Mouse (Mus musculus): ENCODE results near the gene Tcte2. TPM values are rescaled to one million over a fixed set of nuclear protein-coding genes. Genes with fewer than 3 reads are reported as not detected.
"Not testable (repeated sequence)": the region's sequence is repeated elsewhere in the genome, so short reads cannot be mapped to it uniquely, and the experiment has no call there.

The Tcte2 gene
- polyA plus RNA-seq, 1 experiment: 12.1 TPM

DNA sequence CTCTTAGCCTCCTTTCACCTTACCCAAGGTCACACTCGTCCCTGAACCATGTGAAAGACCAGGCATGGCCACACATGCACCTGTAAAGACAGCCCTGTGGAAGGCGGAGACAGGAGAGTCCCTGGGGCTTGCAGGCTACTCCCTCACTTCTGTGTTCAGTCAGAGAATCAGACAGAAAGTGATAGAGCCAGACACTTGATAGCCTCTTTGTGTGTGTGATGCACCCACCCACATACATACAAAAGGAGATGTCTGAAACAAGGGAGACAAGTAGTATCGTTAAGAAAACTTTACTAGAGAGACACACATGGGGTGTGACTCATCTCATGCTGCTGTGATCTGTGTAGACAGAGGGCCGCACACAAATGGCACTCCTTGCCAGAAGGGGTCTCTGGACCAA is 81.3 kb downstream of the Tcte2 start:
- 61% methylated on average over 4 of the region's 4 CpGs for WGBS
- H3K4me3 ChIP-seq (replicated peaks; ENCODE audit: insufficient read depth, low read depth, low read length): no peak overlapping the region
- TF ChIP-seq CTCF (IDR thresholded peaks at IDR 0.05; ENCODE audit: borderline replicate concordance, insufficient read depth, low read depth, low read length) (no peak), POLR2A (IDR thresholded peaks at IDR 0.05; ENCODE audit: borderline replicate concordance, insufficient read depth, low read length) (no peak)
- peaks cover 17% of the 10 kb centered on the region for H3K4me1 ChIP-seq (ENCODE audit: control insufficient read depth, insufficient read depth, low read length)
- H3K27ac ChIP-seq (ENCODE audit: insufficient read depth, low read length): no peak overlapping the region
- no peaks in the 10 kb centered on the region for H3K27me3 ChIP-seq (ENCODE audit: control insufficient read depth, insufficient read depth, low read length)
- DNase-seq: no peak

DNA sequence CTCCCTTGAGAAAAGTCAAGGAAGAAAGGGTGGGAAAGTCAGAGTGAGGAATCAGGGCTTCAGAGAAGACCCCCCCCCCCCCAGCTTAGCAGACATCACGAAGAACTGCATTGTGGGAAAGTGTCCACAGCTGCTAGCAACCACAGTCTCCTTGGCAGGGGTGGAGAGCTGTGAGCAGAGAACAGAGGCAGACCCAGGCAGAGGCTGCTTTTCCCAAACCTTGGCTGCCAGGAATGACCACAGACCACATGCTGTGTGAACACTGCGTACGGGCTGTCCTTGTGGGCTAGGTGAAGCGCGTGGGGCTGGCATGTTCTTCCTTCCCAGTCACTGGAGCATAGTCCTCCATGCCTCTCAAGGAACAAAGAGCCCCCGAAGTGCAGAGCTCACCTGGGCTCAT is 81.9 kb downstream of the Tcte2 start:
- peaks cover 17% of the 10 kb centered on the region for H3K4me1 ChIP-seq (ENCODE audit: control insufficient read depth, insufficient read depth, low read length)
- H3K27ac ChIP-seq (ENCODE audit: insufficient read depth, low read length): no peak overlapping the region
- 23% methylated on average over 6 of the region's 6 CpGs for WGBS
- no peak overlapping the region for H3K4me3 ChIP-seq (replicated peaks; ENCODE audit: insufficient read depth, low read depth, low read length)
- H3K27me3 ChIP-seq (ENCODE audit: control insufficient read depth, insufficient read depth, low read length): no peaks in the 10 kb centered on the region
- DNase-seq: peak in 1 of 2 experiments; percentile 27
- no peak for TF ChIP-seq POLR2A (IDR thresholded peaks at IDR 0.05; ENCODE audit: borderline replicate concordance, insufficient read depth, low read length)
- no peak for TF ChIP-seq CTCF (IDR thresholded peaks at IDR 0.05; ENCODE audit: borderline replicate concordance, insufficient read depth, low read depth, low read length)

DNA sequence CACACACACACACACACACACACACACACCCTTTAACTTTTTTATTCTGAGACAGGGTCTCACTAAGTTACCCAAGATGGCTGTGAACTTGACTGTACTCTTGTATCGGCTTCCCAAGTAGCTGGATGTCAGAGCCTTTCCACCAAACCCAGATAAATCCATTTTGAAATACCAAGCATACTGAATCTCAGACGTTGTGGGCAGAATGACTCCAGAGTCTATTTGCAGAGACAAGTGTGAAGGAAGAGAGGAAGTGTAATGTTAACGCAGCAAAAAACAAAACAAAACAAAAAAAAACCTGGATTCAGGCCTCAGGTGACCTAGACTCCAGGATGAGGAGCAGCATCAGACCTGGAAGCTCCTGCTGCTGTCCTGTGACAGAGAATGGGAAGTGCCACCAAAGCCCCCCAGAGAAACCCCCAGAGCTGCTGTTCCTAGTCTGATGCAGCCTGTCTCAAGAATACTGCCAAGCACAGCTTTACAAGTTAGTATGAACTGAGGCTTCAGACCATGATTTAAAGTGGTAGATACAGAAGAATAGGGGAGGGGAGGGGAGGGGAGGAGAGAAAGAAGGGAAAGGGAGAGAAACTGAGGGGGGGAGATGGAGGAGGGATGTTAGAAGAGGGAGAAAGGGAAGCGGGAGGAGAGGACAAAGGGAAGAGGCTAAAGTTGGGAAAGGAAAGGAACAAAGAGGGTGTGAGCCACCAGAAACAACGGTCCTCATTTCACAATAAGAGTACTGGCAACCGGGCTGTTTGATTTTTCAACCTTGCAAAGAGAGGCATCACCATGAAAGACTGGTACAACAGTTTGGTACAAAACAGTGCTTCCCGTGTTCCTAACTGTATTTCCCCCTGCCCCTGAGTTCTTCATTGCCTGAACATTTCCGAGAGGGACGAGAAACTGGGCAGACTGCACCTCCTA is 84.1 kb downstream of the Tcte2 start:
- 55% methylated on average over 9 of the region's 9 CpGs for WGBS

DNA sequence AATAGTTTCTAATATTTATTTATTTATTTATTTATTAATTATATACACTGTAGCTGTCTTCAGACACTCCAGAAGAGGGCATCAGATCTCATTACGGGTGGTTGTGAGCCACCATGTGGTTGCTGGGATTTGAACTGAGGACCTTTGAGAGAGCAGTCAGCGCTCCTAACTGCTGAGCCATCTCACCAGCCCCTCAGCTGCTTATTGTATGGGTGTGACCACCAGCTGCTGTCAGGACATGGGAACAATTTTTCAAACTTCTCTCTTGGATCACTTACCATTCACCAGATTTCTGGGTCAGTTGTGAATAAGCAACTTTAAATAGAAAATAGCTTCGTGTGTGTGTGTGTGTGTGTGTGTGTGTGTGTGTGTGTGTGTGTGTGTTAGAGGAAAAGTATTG is 85.5 kb downstream of the Tcte2 start:
- H3K27ac ChIP-seq (ENCODE audit: insufficient read depth, low read length); H3K4me3 ChIP-seq (replicated peaks; ENCODE audit: insufficient read depth, low read depth, low read length); DNase-seq; H3K27me3 ChIP-seq (ENCODE audit: control insufficient read depth, insufficient read depth, low read length); H3K4me1 ChIP-seq (ENCODE audit: control insufficient read depth, insufficient read depth, low read length): not testable (repeated sequence)
- 89% methylated on average over 3 of the region's 3 CpGs for WGBS

More for the DNA sequence above, 84.1 kb downstream of the Tcte2 start:
- Histone ChIP-seq H3K4me3 (replicated peaks; ENCODE audit: insufficient read depth, low read depth, low read length) (no peak overlapping the region), H3K4me1 (ENCODE audit: control insufficient read depth, insufficient read depth, low read length) (peaks cover 12% of the 10 kb centered on the region), H3K27me3 (ENCODE audit: control insufficient read depth, insufficient read depth, low read length) (no peaks in the 10 kb centered on the region), H3K27ac (ENCODE audit: insufficient read depth, low read length) (no peak overlapping the region)
- DNase-seq: no peak
- no peak for TF ChIP-seq POLR2A (IDR thresholded peaks at IDR 0.05; ENCODE audit: borderline replicate concordance, insufficient read depth, low read length)
- TF ChIP-seq CTCF (IDR thresholded peaks at IDR 0.05; ENCODE audit: borderline replicate concordance, insufficient read depth, low read depth, low read length): no peak

DNA sequence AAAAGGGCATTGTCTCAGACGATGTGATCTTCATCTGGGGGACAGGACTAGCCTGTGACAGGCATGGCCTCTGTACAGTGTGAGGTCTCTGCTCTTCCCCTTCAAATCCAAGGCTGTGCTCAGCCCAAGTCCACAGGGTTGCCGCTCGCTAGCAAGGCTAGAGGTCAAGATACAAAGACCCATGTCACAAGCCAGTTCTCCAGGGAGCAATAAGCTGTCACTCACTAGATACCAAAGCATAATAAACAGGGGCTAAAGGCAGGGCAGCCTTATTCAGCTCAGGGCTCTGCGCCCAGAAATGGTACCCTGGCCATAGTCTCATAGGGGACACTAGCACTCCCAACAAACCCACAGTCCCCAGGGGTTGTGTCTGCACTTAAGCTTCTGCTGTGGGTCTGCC is 86.0 kb downstream of the Tcte2 start:
- peaks cover 7% of the 10 kb centered on the region for H3K4me1 ChIP-seq (ENCODE audit: control insufficient read depth, insufficient read depth, low read length)
- H3K27me3 ChIP-seq (ENCODE audit: control insufficient read depth, insufficient read depth, low read length): no peaks in the 10 kb centered on the region
- 75% methylated on average over 4 of the region's 4 CpGs for WGBS
- no peak for DNase-seq
- H3K27ac ChIP-seq (ENCODE audit: insufficient read depth, low read length): no peak overlapping the region
- H3K4me3 ChIP-seq (replicated peaks; ENCODE audit: insufficient read depth, low read depth, low read length): no peak overlapping the region
- TF ChIP-seq POLR2A (IDR thresholded peaks at IDR 0.05; ENCODE audit: borderline replicate concordance, insufficient read depth, low read length) (no peak), CTCF (IDR thresholded peaks at IDR 0.05; ENCODE audit: borderline replicate concordance, insufficient read depth, low read depth, low read length) (no peak)

DNA sequence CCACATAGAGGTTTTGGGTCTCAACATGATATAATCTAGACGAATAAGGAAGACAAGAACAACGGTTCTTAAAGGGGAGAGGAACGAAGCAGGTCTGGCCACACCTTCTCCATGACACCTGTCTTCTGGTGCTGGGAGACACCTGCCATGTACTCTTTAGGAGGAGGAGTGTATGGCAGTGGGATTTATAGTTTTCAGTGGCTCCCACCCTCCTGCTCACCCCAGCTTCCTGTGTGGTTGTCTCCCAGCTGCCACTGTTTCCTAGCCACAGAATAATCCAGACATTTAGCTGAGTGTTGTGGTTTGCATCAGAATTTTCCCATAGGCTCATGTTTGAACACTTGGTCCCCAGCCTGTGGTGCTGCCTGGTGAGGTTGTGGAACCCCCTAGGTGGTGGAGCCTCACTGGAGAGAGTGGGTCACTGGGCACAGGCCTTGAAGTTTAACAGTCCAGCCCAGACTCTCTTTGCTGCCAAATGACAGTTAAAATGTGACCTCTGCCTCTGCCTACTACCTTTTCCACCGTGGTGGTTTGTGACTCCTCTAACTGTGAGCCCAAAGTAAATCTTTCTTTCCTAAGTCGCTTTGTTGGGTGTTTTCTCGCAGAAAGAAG is 86.8 kb downstream of the Tcte2 start:
- no peaks in the 10 kb centered on the region for H3K27me3 ChIP-seq (ENCODE audit: control insufficient read depth, insufficient read depth, low read length)
- peaks cover 2% of the 10 kb centered on the region for H3K4me1 ChIP-seq (ENCODE audit: control insufficient read depth, insufficient read depth, low read length)
- no peak for DNase-seq
- H3K27ac ChIP-seq (ENCODE audit: insufficient read depth, low read length): no peak overlapping the region
- H3K4me3 ChIP-seq (replicated peaks; ENCODE audit: insufficient read depth, low read depth, low read length): no peak overlapping the region
- 88% methylated on average over 6 of the region's 6 CpGs for WGBS
- TF ChIP-seq POLR2A (IDR thresholded peaks at IDR 0.05; ENCODE audit: borderline replicate concordance, insufficient read depth, low read length) (no peak), CTCF (IDR thresholded peaks at IDR 0.05; ENCODE audit: borderline replicate concordance, insufficient read depth, low read depth, low read length) (no peak)

DNA sequence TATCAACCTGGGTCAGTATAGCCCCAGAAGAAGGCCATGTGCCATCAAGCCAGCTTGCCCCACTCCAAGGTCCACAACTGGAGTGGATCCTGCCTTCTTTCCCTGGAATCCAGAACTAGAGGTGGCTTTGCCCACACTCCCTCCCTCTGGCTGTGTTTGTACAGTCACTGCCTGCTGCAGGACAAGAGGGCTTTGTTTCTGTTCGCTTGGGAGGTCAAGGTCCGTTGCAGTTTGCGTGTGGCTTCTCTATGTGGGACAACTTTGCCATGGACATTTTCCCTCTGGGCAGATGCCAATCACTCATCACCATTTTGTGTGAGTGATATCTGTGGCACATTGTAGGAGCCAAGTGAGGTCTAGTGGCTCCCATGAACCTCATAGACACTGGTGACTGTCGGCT is 89.9 kb downstream of the Tcte2 start:
- Histone ChIP-seq H3K4me3 (replicated peaks; ENCODE audit: insufficient read depth, low read depth, low read length) (no peak overlapping the region), H3K27me3 (ENCODE audit: control insufficient read depth, insufficient read depth, low read length) (no peaks in the 10 kb centered on the region), H3K4me1 (ENCODE audit: control insufficient read depth, insufficient read depth, low read length) (peaks cover 14% of the 10 kb centered on the region), H3K27ac (ENCODE audit: insufficient read depth, low read length) (no peak overlapping the region)
- TF ChIP-seq POLR2A (IDR thresholded peaks at IDR 0.05; ENCODE audit: borderline replicate concordance, insufficient read depth, low read length) (no peak), CTCF (IDR thresholded peaks at IDR 0.05; ENCODE audit: borderline replicate concordance, insufficient read depth, low read depth, low read length) (no peak)
- DNase-seq: no peak
- 83% methylated on average over 4 of the region's 4 CpGs for WGBS

DNA sequence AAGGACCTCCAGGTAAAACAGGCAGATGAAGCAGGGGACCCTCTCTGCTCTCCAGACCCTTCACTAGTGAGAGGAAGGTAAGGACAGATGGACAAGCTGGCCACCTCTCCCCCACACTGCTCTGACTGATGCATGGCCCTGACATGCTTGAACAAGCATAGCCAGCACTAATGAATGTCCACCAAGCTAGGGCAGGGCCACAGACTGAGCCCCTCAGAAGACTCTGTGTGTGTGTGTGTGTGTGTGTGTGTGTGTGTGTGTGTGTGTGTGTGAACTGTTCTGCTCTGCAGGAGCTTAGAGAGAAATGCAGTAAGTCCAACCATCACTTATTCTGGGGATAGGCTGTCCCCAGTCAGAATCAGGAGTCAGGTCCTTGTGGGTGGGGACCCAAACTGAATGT is 91.4 kb downstream of the Tcte2 start:
- Histone ChIP-seq H3K27me3 (ENCODE audit: control insufficient read depth, insufficient read depth, low read length) (no peaks in the 10 kb centered on the region), H3K4me3 (replicated peaks; ENCODE audit: insufficient read depth, low read depth, low read length) (no peak overlapping the region), H3K27ac (ENCODE audit: insufficient read depth, low read length) (no peak overlapping the region), H3K4me1 (ENCODE audit: control insufficient read depth, insufficient read depth, low read length) (peaks cover 21% of the 10 kb centered on the region)
- TF ChIP-seq POLR2A (IDR thresholded peaks at IDR 0.05; ENCODE audit: borderline replicate concordance, insufficient read depth, low read length): no peak
- no peak for TF ChIP-seq CTCF (IDR thresholded peaks at IDR 0.05; ENCODE audit: borderline replicate concordance, insufficient read depth, low read depth, low read length)
- DNase-seq: no peak

All from cerebellum, adult 2 months (tissue).